Mouse (Mus musculus) MEL (cell line): ENCODE measurements around the gene Ces1h. TPM values are rescaled to one million over a fixed set of nuclear protein-coding genes. Genes with fewer than 3 reads are reported as not detected.

Experiments
- DNase-seq: peaks from one replicate; pipeline ENCODE4 v3.0.0; 2011; ENCODE audit warnings: low read depth, low spot score
- H3K27ac ChIP-seq: 2 replicates; pipeline ENCODE4 v1.5.1; 2012; ENCODE audit warnings: low read depth, mild to moderate bottlenecking, control low read depth, low read length, moderate library complexity; ENCODE audit not compliant: control insufficient read depth
- H3K27me3 ChIP-seq, 2 experiments: fragments of 150-350 bp in 1 of 2; sonication (generic) in 1 of 2; 2 replicates each; pipeline ENCODE4 v1.6.1; 2012; ENCODE audit warnings: low read length in 2 of 2, mild to moderate bottlenecking in 2 of 2, improper control_type of control experiment in 1 of 2, moderate library complexity in 1 of 2; ENCODE audit not compliant: insufficient read depth in 2 of 2, control insufficient read depth in 1 of 2
- H3K36me3 ChIP-seq, 2 experiments: 2 replicates each; pipeline ENCODE4 v1.6.1; 2012 to 2014; ENCODE audit warnings: low read length in 2 of 2, improper control_type of control experiment in 1 of 2, inconsistent platforms in 1 of 2, mild to moderate bottlenecking in 1 of 2; ENCODE audit not compliant: insufficient read depth in 2 of 2, control insufficient read depth in 1 of 2
- H3K4me1 ChIP-seq, 2 experiments: fragments of 150-350 bp in 1 of 2; sonication (generic) in 1 of 2; 2 replicates each; pipeline ENCODE4 v1.6.1; 2012; ENCODE audit warnings: low read length in 2 of 2, improper control_type of control experiment in 1 of 2, mild to moderate bottlenecking in 1 of 2; ENCODE audit not compliant: insufficient read depth in 2 of 2, control insufficient read depth in 1 of 2
- H3K4me3 ChIP-seq, 2 experiments: fragments of 150-350 bp in 1 of 2; sonication (generic) in 1 of 2; 2 replicates each; pipeline ENCODE4 v1.5.1; 2012; ENCODE audit warnings: low read depth in 2 of 2, low read length in 2 of 2, mild to moderate bottlenecking in 2 of 2, moderate library complexity in 2 of 2, control low read depth in 1 of 2, improper control_type of control experiment in 1 of 2; ENCODE audit not compliant: control insufficient read depth in 1 of 2, insufficient read depth in 1 of 2
- H3K79me2 ChIP-seq: 2 replicates; pipeline ENCODE4 v1.6.1; 2012; ENCODE audit warnings: mild to moderate bottlenecking, low read length, moderate library complexity; ENCODE audit not compliant: control insufficient read depth, poor library complexity, insufficient read depth
- H3K9ac ChIP-seq: 2 replicates; pipeline ENCODE4 v1.6.1; 2012; ENCODE audit warnings: low read depth, mild to moderate bottlenecking, control low read depth, low read length, moderate library complexity; ENCODE audit not compliant: control insufficient read depth, poor library complexity, severe bottlenecking
- H3K9me3 ChIP-seq: fragments of 150-350 bp; sonication (generic); replicated peaks from 2 replicates; pipeline ENCODE4 v1.6.1; 2012; ENCODE audit warnings: mild to moderate bottlenecking, low read length, improper control_type of control experiment, moderate library complexity; ENCODE audit not compliant: insufficient read depth
- BHLHE40 ChIP-seq: IDR thresholded peaks from 2 replicates; pipeline ENCODE4 v1.6.1; 2012; ENCODE audit warnings: low read depth, mild to moderate bottlenecking, inconsistent platforms, low read length, improper control_type of control experiment, borderline replicate concordance
- CHD1 ChIP-seq: IDR thresholded peaks from 2 replicates; pipeline ENCODE4 v1.6.1; 2012; ENCODE audit warnings: low read depth, mild to moderate bottlenecking, inconsistent platforms, low read length, improper control_type of control experiment
- CHD2 ChIP-seq: IDR thresholded peaks from 2 replicates; pipeline ENCODE4 v1.6.1; 2011; ENCODE audit warnings: low read length, improper control_type of control experiment
- CTCF ChIP-seq, 3 experiments: IDR thresholded peaks in 2 of 3; conservative IDR thresholded peaks in 1 of 3; 2 replicates each; pipeline ENCODE4 v1.5.1; 2011 to 2012; ENCODE audit warnings: low read length in 3 of 3, low read depth in 2 of 3, mild to moderate bottlenecking in 2 of 3, improper control_type of control experiment in 1 of 3, inconsistent platforms in 1 of 3, mixed read lengths in 1 of 3, moderate library complexity in 1 of 3; ENCODE audit not compliant: control insufficient read depth in 1 of 3, insufficient read depth in 1 of 3, poor library complexity in 1 of 3, severe bottlenecking in 1 of 3
- ELF1 ChIP-seq: IDR thresholded peaks from 2 replicates; pipeline ENCODE4 v1.6.1; 2014; ENCODE audit warnings: low read depth, mild to moderate bottlenecking, inconsistent platforms, low read length, improper control_type of control experiment, moderate library complexity
- EP300 ChIP-seq, 2 experiments: IDR thresholded peaks; 2 replicates each; pipeline ENCODE4 v1.6.1; 2011; ENCODE audit warnings: improper control_type of control experiment in 2 of 2, low read length in 2 of 2, low read depth in 1 of 2, mild to moderate bottlenecking in 1 of 2
- GATA1 ChIP-seq: IDR thresholded peaks from 2 replicates; pipeline ENCODE4 v1.6.1; 2011; ENCODE audit warnings: low read depth, low read length, improper control_type of control experiment
- HCFC1 ChIP-seq: IDR thresholded peaks from 2 replicates; pipeline ENCODE4 v1.6.1; 2012; ENCODE audit warnings: low read depth, mild to moderate bottlenecking, inconsistent platforms, low read length, improper control_type of control experiment, moderate library complexity
- KAT2A ChIP-seq: conservative IDR thresholded peaks from 2 replicates; pipeline ENCODE4 v1.6.1; 2012; ENCODE audit warnings: low read depth, low read length, improper control_type of control experiment, inconsistent platforms
- MAFK ChIP-seq: IDR thresholded peaks from 2 replicates; pipeline ENCODE4 v1.6.1; 2011; ENCODE audit warnings: low read depth, mild to moderate bottlenecking, low read length, improper control_type of control experiment, borderline replicate concordance
- MAX ChIP-seq: IDR thresholded peaks from 2 replicates; pipeline ENCODE4 v1.6.1; 2011; ENCODE audit warnings: low read length, improper control_type of control experiment
- MAZ ChIP-seq: IDR thresholded peaks from 2 replicates; pipeline ENCODE4 v1.6.1; 2012; ENCODE audit warnings: low read depth, mild to moderate bottlenecking, inconsistent platforms, low read length, improper control_type of control experiment
- MXI1 ChIP-seq: IDR thresholded peaks from 2 replicates; pipeline ENCODE4 v1.6.1; 2011; ENCODE audit warnings: mild to moderate bottlenecking, low read depth, low read length, improper control_type of control experiment
- NELFE ChIP-seq: IDR thresholded peaks from 2 replicates; pipeline ENCODE4 v1.6.1; 2011; ENCODE audit warnings: low read depth, low read length, improper control_type of control experiment
- POLR2A ChIP-seq, 2 experiments: IDR thresholded peaks; 2 replicates each; pipeline ENCODE4 v1.6.1; 2011 to 2012; ENCODE audit warnings: low read length in 2 of 2, mild to moderate bottlenecking in 2 of 2, control low read depth in 1 of 2, improper control_type of control experiment in 1 of 2, low read depth in 1 of 2, moderate library complexity in 1 of 2; ENCODE audit not compliant: control insufficient read depth in 1 of 2, insufficient read depth in 1 of 2, poor library complexity in 1 of 2
- POLR2AphosphoS2 ChIP-seq: IDR thresholded peaks from 2 replicates; pipeline ENCODE4 v1.6.1; 2011; ENCODE audit warnings: low read length, improper control_type of control experiment
- RCOR1 ChIP-seq: IDR thresholded peaks from 2 replicates; pipeline ENCODE4 v1.6.1; 2012; ENCODE audit warnings: low read depth, mild to moderate bottlenecking, inconsistent platforms, low read length, improper control_type of control experiment
- SIN3A ChIP-seq: IDR thresholded peaks from 2 replicates; pipeline ENCODE4 v1.6.1; 2012; ENCODE audit warnings: low read length, improper control_type of control experiment, inconsistent platforms
- TBP ChIP-seq: IDR thresholded peaks from 2 replicates; pipeline ENCODE4 v1.8.0; 2011; ENCODE audit warnings: low read depth, low read length, improper control_type of control experiment
- TCF12 ChIP-seq: IDR thresholded peaks from 2 replicates; pipeline ENCODE4 v1.6.1; 2014; ENCODE audit warnings: low read depth, mild to moderate bottlenecking, inconsistent platforms, low read length, improper control_type of control experiment, moderate library complexity
- ZC3H11A ChIP-seq: IDR thresholded peaks from 2 replicates; pipeline ENCODE4 v1.6.1; 2012; ENCODE audit warnings: low read depth, mild to moderate bottlenecking, inconsistent platforms, low read length, improper control_type of control experiment
- ZKSCAN1 ChIP-seq: IDR thresholded peaks from 2 replicates; pipeline ENCODE4 v1.6.1; 2012; ENCODE audit warnings: low read depth, mild to moderate bottlenecking, inconsistent platforms, low read length, improper control_type of control experiment, moderate library complexity
- ZMIZ1 ChIP-seq: IDR thresholded peaks from 2 replicates; pipeline ENCODE4 v1.6.1; 2012; ENCODE audit warnings: low read depth, mild to moderate bottlenecking, inconsistent platforms, low read length, improper control_type of control experiment, moderate library complexity
- ZNF384 ChIP-seq: IDR thresholded peaks from 2 replicates; pipeline ENCODE4 v1.6.1; 2012; ENCODE audit warnings: low read depth, mild to moderate bottlenecking, inconsistent platforms, low read length, improper control_type of control experiment
- polyA plus RNA-seq, 2 experiments: library from polyadenylated mRNA; stranded (reverse) in 1 of 2; unstranded in 1 of 2; fragments of >175 nt in 1 of 2; fragments of >200 nt in 1 of 2; gene quantifications; 2 replicates each; pipeline versions ENCODE4 v1.2.1 to v1.2.4; 2012; ENCODE audit warnings: low replicate concordance in 2 of 2, low read depth in 1 of 2; ENCODE audit not compliant: insufficient read length in 2 of 2, insufficient read depth in 1 of 2, missing spikeins in 1 of 2
- total RNA-seq: library from RNA; depleted of rRNA; stranded (reverse); fragments of 300-350 nt; gene quantifications from 2 replicates; pipeline ENCODE4 v1.2.3, GENCODE M21; 2012

Ces1h gene
- total and polyA plus RNA-seq, 3 experiments = not detected

DNA sequence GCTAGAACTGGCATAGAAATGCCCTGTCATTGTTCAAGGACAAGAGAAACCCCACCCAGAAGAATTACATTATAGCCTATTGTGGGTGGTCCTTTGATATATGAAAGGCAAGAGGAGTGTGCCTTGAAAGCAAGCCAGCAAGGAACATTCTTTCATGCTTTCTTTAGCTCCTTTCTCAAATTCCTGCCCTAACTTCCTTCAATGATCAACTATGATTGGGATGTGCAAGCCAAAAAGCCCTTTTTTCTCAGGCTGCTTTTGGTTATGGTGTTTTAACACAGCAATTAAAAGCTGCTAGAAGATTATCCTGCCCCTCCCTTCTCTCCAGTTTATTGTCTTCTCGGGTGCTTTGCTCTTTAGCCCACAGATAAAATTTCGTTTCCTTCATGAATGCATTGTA, 10.0 kb downstream of the Ces1h start:
- TF ChIP-seq POLR2AphosphoS2 (no peak), TCF12 (no peak), MAFK (no peak), HCFC1 (no peak), MAZ (no peak), RCOR1 (no peak), SIN3A (no peak), KAT2A (no peak), ELF1 (no peak), ZKSCAN1 (no peak), ZMIZ1 (no peak), CHD1 (no peak), POLR2A (IDR thresholded peaks at IDR 0.05; ENCODE audit: control insufficient read depth in 1 of 2, insufficient read depth in 1 of 2, low read depth in 1 of 2, low read length in 2 of 2, poor library complexity in 1 of 2) (no peak), TBP (no peak)
- Histone ChIP-seq H3K9me3 (no peaks in the 10 kb centered on the region), H3K27me3 (no peaks in the 10 kb centered on the region), H3K36me3 (no peaks in the 10 kb centered on the region), H3K4me1 (no peaks in the 10 kb centered on the region), H3K9ac (no peak overlapping the region), H3K4me3 (no peak overlapping the region), H3K27ac (no peak overlapping the region), H3K79me2 (no peaks in the 10 kb centered on the region)
- DNase-seq = no peak

DNA sequence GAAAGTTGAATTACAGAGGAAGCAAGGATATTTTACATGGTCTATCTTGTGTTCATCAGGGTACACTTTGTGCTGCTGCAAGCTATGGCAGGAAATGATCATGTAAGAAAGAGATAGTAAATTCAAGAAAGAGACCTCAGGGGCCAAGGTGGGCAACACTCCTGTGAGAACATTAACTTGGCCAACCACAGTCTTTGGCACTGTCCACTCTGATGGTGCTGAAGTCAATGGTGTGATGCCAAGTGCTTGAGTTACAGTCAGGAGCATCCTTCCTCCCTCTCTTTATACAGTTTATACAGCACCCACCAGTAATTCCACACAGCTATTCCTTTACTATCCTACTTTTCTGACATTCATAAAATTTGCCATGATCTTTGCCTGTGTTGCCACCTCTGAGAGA, 19.4 kb downstream of the Ces1h start:
- Histone ChIP-seq H3K27ac (no peak overlapping the region), H3K27me3 (no peaks in the 10 kb centered on the region), H3K4me3 (no peak overlapping the region), H3K79me2 (no peaks in the 10 kb centered on the region), H3K9me3 (no peaks in the 10 kb centered on the region), H3K4me1 (no peaks in the 10 kb centered on the region), H3K36me3 (no peaks in the 10 kb centered on the region), H3K9ac (no peak overlapping the region)
- no peak for TF ChIP-seq TBP
- no peak for TF ChIP-seq ZKSCAN1
- DNase-seq = peak; percentile 6

DNA sequence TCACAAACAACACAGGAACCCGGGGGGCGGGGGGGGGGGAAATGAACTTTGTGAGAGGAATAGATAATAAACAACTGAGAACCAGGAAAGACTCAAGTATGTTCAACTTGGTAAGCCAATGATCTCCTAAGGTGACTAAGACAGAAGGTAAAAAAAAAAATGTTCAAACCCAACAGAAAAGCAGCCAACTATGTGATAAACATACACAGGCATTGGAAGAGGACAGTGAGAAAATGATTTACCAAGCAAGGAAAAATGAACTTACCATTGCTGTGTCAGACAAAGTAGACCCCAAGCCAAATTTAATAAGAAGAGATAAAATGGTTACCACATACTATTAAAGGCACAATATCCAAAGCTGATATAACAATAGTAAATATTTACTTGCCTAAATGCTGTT, 40.0 kb downstream of the Ces1h start:
- Histone ChIP-seq H3K9ac (no peak overlapping the region), H3K27ac (no peak overlapping the region), H3K9me3 (no peaks in the 10 kb centered on the region), H3K79me2 (no peaks in the 10 kb centered on the region), H3K36me3 (no peaks in the 10 kb centered on the region), H3K4me3 (no peak overlapping the region), H3K27me3 (no peaks in the 10 kb centered on the region), H3K4me1 (no peaks in the 10 kb centered on the region)
- no peak for DNase-seq
- no peak for TF ChIP-seq BHLHE40
- TF ChIP-seq NELFE = no peak
- no peak for TF ChIP-seq TBP
- no peak for TF ChIP-seq CHD1
- no peak for TF ChIP-seq MXI1
- TF ChIP-seq EP300 (IDR thresholded peaks at IDR 0.05; ENCODE audit: low read depth in 1 of 2, low read length in 2 of 2) = no peak
- TF ChIP-seq GATA1 = no peak
- TF ChIP-seq POLR2AphosphoS2 = no peak
- TF ChIP-seq RCOR1 = no peak
- TF ChIP-seq ZC3H11A = no peak
- TF ChIP-seq CTCF (IDR thresholded peaks at IDR 0.05 in 2 of 3, conservative IDR thresholded peaks at IDR 0.05 in 1 of 3; ENCODE audit: control insufficient read depth in 1 of 3, insufficient read depth in 1 of 3, low read depth in 2 of 3, low read length in 3 of 3, poor library complexity in 1 of 3, severe bottlenecking in 1 of 3) = no peak
- no peak for TF ChIP-seq MAX
- TF ChIP-seq HCFC1 = no peak
- no peak for TF ChIP-seq MAZ
- no peak for TF ChIP-seq POLR2A (IDR thresholded peaks at IDR 0.05; ENCODE audit: control insufficient read depth in 1 of 2, insufficient read depth in 1 of 2, low read depth in 1 of 2, low read length in 2 of 2, poor library complexity in 1 of 2)
- no peak for TF ChIP-seq CHD2
- TF ChIP-seq ZNF384 = no peak
- no peak for TF ChIP-seq SIN3A
- no peak for TF ChIP-seq ELF1
